Mouse (Mus musculus): ENCODE measurements at regions not wholly inside any gene's neighbourhood (a gene's known extent, or its start where the extent isn't known, plus 50 kb on each side); places are given as distances from the start of the nearest gene placed in this dataset.

DNA sequence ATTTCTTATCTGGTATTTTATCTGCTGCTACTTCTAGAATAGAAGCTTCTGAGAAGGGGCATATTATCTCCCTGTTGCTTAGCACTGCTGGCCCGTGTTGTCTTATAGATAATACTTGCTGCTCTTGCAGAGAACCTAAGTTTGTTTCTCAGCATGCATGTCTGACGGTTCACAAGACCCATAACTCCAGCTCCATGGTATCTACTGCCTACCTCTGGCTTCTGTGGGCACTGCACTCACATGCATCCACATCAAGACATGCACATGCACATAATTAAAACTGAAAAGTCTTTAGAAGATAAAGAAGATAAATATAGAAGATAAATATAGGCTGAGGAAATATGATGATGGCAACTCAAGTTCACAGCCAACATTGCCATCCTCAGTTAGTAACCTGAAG is 667.8 kb upstream of the Tmem132c start:
- TF ChIP-seq CTCF (IDR thresholded peaks at IDR 0.05; ENCODE audit: low read depth, low read length) (no peak), EP300 (IDR thresholded peaks at IDR 0.05; ENCODE audit: insufficient read depth, low read depth, low read length) (no peak)

All from ES-Bruce4 (cell line).